Mouse (Mus musculus) erythroblast, embryonic 14.5 days (primary cell): ENCODE measurements around the gene Htr2c. TPM values are rescaled to one million over a fixed set of nuclear protein-coding genes. Genes with fewer than 3 reads are reported as not detected.

Source experiments
- H3K27me3 ChIP-seq: 2 replicates; pipeline ENCODE4 v1.6.1; 2012; ENCODE audit warnings: inconsistent platforms; ENCODE audit not compliant: control insufficient read depth
- H3K36me3 ChIP-seq: 2 replicates; pipeline ENCODE4 v1.6.1; 2012; ENCODE audit warnings: mild to moderate bottlenecking, inconsistent platforms; ENCODE audit not compliant: control insufficient read depth
- H3K4me1 ChIP-seq: 2 replicates; pipeline ENCODE4 v1.6.1; 2012; ENCODE audit warnings: inconsistent platforms; ENCODE audit not compliant: control insufficient read depth
- H3K4me3 ChIP-seq: replicated peaks from 2 replicates; pipeline ENCODE3; 2012; ENCODE audit warnings: moderate library complexity, mild to moderate bottlenecking, inconsistent platforms
- H3K9me3 ChIP-seq: 2 replicates; pipeline ENCODE4 v1.6.1; 2012; ENCODE audit warnings: low read length, inconsistent platforms, mixed read lengths; ENCODE audit not compliant: control insufficient read depth
- GATA1 ChIP-seq: IDR thresholded peaks from 2 replicates; pipeline ENCODE4 v1.6.1; 2012; ENCODE audit warnings: low read length, inconsistent platforms, mixed read lengths
- TAL1 ChIP-seq: IDR thresholded peaks from 3 replicates; pipeline ENCODE4 v1.6.1; 2012; ENCODE audit warnings: low read length, inconsistent platforms, mixed read lengths
- polyA plus RNA-seq: library from polyadenylated mRNA; stranded (reverse); fragments of >175 nt; gene quantifications from 2 replicates; pipeline ENCODE4 v1.2.3, GENCODE M21; 2012

Htr2c gene
- not detected in 2 replicates for polyA plus RNA-seq

- TF ChIP-seq GATA1 = no peak
- no peak for TF ChIP-seq TAL1
- H3K9me3 ChIP-seq = peaks cover 4% of the 10 kb centered on the region; the same call in 1 of the 2 replicates
- peaks cover 23% of the 10 kb centered on the region for H3K27me3 ChIP-seq
- no peaks in the 10 kb centered on the region for H3K4me1 ChIP-seq
- H3K4me3 ChIP-seq = no peak within 1 kb of the TSS
- no peaks in the 10 kb centered on the region for H3K36me3 ChIP-seq
Measured at GRCm38 (mm10) chrX:146962258-146962913, at the start of gene Htr2c. TSS of gene Htr2c (plus strand) at chrX:146962513.

DNA sequence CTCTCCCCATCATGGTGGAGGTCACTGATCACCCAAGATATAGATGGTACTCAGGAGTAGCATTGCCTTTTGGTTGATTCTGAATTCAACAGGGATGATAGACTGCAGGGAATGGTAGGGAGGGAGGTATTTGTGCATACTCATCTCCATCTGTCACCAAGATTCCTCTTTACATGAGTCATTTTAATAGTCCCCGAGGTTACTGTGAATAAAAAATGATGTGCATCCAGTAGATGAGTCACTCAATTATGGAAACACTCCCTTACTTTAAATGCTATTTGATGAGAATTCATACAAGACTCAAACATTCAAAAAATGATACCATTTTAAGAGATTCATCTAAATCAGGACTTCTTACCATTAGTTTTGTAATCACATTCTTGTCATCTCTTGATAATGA is 34.1 kb upstream of the Htr2c start:
- no peak for TF ChIP-seq TAL1
- TF ChIP-seq GATA1 = no peak
- H3K9me3 ChIP-seq = no peaks in the 10 kb centered on the region
- no peaks in the 10 kb centered on the region for H3K27me3 ChIP-seq
- H3K4me1 ChIP-seq = no peaks in the 10 kb centered on the region
- H3K4me3 ChIP-seq = no peak overlapping the region
- H3K36me3 ChIP-seq = no peaks in the 10 kb centered on the region

DNA sequence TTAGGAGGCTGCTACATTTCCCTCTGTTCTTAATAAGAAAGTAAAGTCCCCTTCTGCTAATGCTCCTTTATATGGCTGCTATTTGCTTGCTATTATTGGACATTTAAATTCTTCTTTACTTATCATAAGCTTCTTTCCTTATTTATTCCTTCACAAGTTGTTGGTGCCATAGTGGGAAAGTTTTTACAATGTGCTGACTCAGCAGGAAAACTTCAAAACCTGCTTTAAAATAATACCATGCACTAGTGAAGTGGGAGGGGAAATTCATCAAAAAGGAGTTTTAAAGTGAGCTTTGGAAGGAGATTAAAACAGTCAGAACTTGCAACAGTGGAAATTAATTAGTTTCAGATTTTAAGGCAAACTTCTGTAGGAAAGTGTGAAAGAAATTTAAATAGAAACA is 26.0 kb upstream of the Htr2c start:
- no peak overlapping the region for H3K4me3 ChIP-seq
- no peaks in the 10 kb centered on the region for H3K27me3 ChIP-seq
- H3K9me3 ChIP-seq = peaks cover 3% of the 10 kb centered on the region
- TF ChIP-seq TAL1 (no peak), GATA1 (no peak)
- H3K4me1 ChIP-seq = no peaks in the 10 kb centered on the region
- H3K36me3 ChIP-seq = no peaks in the 10 kb centered on the region

DNA sequence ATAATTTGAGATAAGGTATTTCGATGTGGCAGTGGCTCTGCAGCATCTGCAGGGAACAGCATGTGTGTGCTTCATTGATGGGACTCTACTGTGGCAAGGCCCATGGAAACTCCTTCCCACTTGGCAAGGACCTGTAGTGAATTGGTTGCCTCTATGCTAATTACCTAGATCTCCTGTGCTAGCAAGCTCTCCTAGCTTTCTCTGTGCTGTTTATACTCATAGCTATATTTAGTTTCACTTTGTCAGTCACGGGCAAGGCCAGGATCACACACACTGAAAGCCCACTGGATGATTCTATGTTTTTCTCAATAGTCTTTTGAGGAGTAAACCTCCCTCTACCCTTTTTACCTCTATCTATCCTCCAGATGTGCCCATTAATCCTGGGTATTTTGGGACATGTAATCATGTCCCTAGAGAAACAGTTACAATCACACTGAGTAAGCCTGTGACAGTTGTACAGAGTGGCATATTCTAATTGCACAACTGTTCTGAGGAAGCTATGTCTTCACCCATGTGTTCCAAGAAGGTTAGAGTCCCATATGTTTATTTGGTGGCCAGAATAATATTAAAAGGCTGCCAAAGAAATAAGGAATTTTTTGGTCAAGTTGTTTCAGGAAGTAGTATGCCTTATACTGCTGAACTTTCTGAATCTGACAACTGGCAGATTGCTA is 16.0 kb upstream of the Htr2c start:
- H3K27me3 ChIP-seq = no peaks in the 10 kb centered on the region
- H3K4me1 ChIP-seq = no peaks in the 10 kb centered on the region
- no peaks in the 10 kb centered on the region for H3K9me3 ChIP-seq
- no peak for TF ChIP-seq GATA1
- TF ChIP-seq TAL1 = no peak
- no peaks in the 10 kb centered on the region for H3K36me3 ChIP-seq
- H3K4me3 ChIP-seq = no peak overlapping the region

DNA sequence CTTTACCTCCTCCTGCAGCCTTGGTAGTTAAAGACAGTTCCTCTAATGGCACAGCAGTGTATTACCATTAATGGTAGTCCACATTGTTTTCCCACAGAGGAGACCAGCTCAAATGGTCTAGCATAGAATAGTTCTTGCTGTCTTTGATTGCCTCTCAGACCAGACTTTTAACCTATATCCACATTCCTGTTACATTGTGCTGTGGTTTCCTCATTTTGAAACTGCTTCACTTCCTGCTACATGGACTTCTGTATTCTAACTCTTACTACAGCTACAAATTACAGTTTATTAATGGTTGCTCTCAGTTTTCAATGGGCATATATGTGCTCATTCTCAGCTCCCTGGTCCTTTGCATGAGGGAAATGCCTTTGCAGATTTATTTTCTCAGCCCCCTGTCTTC is 15.3 kb upstream of the Htr2c start:
- H3K4me3 ChIP-seq = no peak overlapping the region
- no peak for TF ChIP-seq GATA1
- TF ChIP-seq TAL1 = no peak
- no peaks in the 10 kb centered on the region for H3K9me3 ChIP-seq
- no peaks in the 10 kb centered on the region for H3K36me3 ChIP-seq
- no peaks in the 10 kb centered on the region for H3K27me3 ChIP-seq
- no peaks in the 10 kb centered on the region for H3K4me1 ChIP-seq

GRCm38 (mm10) chrX:146958608-146959007 is 3.7 kb upstream of the Htr2c start:
- H3K27me3 ChIP-seq = peaks cover 23% of the 10 kb centered on the region
- H3K36me3 ChIP-seq = no peaks in the 10 kb centered on the region
- TF ChIP-seq TAL1 (no peak), GATA1 (no peak)
- H3K4me1 ChIP-seq = no peaks in the 10 kb centered on the region
- H3K9me3 ChIP-seq = peaks cover 4% of the 10 kb centered on the region; the same call in 1 of the 2 replicates
- H3K4me3 ChIP-seq = no peak overlapping the region

GRCm38 (mm10) chrX:146959960-146960359 is 2.4 kb upstream of the Htr2c start:
- Histone ChIP-seq H3K36me3 (no peaks in the 10 kb centered on the region), H3K27me3 (peaks cover 23% of the 10 kb centered on the region), H3K9me3 (peaks cover 4% of the 10 kb centered on the region; the same call in 1 of the 2 replicates), H3K4me3 (no peak overlapping the region), H3K4me1 (no peaks in the 10 kb centered on the region)
- TF ChIP-seq TAL1 (no peak), GATA1 (no peak)

DNA sequence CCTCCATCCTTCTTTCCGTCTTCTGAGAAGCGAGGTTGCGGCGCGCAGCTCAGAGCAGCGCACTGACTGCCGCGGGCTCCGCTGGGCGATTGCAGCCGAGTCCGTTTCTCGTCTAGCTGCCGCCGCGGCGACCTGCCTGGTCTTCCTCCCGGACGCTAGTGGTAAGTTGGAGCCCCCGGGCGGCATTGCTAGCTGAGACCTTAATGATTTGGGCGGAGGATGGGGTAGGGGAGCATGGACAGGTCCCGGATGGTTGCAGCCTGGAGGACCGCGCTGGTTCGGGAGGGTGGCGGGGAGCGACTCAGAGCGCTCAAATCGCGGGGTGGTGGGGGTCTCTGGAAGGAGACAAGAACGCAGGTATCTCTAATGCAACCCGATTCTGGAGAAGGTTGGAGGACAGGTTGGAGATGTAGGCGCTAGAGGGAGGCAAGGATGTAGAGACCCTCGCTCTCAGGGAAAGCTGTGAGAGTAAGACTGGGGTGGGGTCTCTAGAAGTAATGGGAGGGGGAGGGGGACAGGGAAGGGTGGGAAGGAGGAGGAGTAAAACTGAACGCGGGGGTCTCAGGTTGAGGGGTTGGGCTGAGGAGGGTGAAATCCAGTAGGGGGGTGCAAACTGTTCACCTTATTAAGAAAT is 718 bp downstream of the Htr2c start:
- TF ChIP-seq GATA1 (no peak), TAL1 (no peak)
- H3K4me3 ChIP-seq = no peak overlapping the region

GRCm38 (mm10) chrX:146979931-146980330 is 17.6 kb downstream of the Htr2c start:
- H3K36me3 ChIP-seq = no peaks in the 10 kb centered on the region
- no peak overlapping the region for H3K4me3 ChIP-seq
- TF ChIP-seq TAL1 (no peak), GATA1 (no peak)
- H3K9me3 ChIP-seq = no peaks in the 10 kb centered on the region
- no peaks in the 10 kb centered on the region for H3K4me1 ChIP-seq
- H3K27me3 ChIP-seq = no peaks in the 10 kb centered on the region

More for the DNA sequence above, 718 bp downstream of the Htr2c start:
- Histone ChIP-seq H3K4me1 (no peaks in the 10 kb centered on the region), H3K27me3 (peaks cover 23% of the 10 kb centered on the region), H3K9me3 (peaks cover 4% of the 10 kb centered on the region; the same call in 1 of the 2 replicates), H3K36me3 (no peaks in the 10 kb centered on the region)
